ENCODE assay signal across 9 mouse cellular contexts in the genomic region with DNA sequence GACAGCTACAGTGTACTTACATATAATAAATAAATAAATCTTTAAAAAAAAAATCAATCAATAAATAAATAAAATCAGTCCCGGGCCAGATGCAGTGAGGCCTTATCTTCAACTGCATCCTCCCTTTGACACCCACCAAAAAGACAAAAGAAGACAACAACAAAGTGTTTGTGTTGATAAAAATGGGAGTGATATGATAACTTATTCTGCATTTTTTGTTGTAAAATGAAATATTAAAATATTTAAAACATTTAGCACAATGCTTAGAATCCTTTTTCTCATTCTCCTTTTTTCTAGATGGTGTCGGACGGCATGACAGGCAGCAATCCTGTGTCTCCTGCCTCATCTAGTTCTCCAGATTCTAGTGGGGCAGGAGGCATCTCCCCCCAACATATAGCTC. TPM values are rescaled to one million over a fixed set of nuclear protein-coding genes. Genes with fewer than 3 reads are reported as not detected.
DNase-seq lines count a peak whose midpoint lies in the region; ATAC-seq and TF ChIP-seq lines count a peak whose summit lies in the region.
"Had no signal": no experiment of that assay in that cellular context is flagged by ENCODE, and none has a peak within 500 bp of the region (broad histone marks: within the 10 kb centered on the region; RNA-seq: fewer than 3 reads in every experiment).

Gene Gm42715, plus strand, starts transcription at position 301 of the 400 bp plus-strand sequence.

- no peak within 1 kb of the TSS for H3K4me3 ChIP-seq in kidney, embryonic 15.5 days (replicated peaks)
- H3K4me3 ChIP-seq in embryonic fibroblast, embryonic 13.5 days (ENCODE audit: insufficient read depth, low read length), result no peak within 1 kb of the TSS
- no peak within 1 kb of the TSS for H3K4me3 ChIP-seq in limb, embryonic 13.5 days
- H3K4me3 ChIP-seq: heart, embryonic 13.5 days had no signal

- H3K9me3 ChIP-seq in kidney, embryonic 15.5 days (replicated peaks), result no peaks in the 10 kb centered on the region
- H3K9me3 ChIP-seq in limb, embryonic 13.5 days, result no peaks in the 10 kb centered on the region
- H3K9me3 ChIP-seq: heart, embryonic 13.5 days had no signal

- no peak within 1 kb of the TSS for H3K4me2 ChIP-seq in kidney, embryonic 15.5 days
- no peak within 1 kb of the TSS for H3K4me2 ChIP-seq in limb, embryonic 13.5 days (replicated peaks)
- H3K4me2 ChIP-seq: heart, embryonic 13.5 days had no signal

- no peak for TF ChIP-seq POLR2A in embryonic fibroblast, embryonic 13.5 days (IDR thresholded peaks at IDR 0.05; ENCODE audit: low read depth, low read length)

- no peak for ATAC-seq in kidney, embryonic 15.5 days (replicated peaks; ENCODE audit: low FRiP score)
- no peak for ATAC-seq in Patski
- ATAC-seq in limb, embryonic 13.5 days (ENCODE audit: low FRiP score, low read depth), result no peak
- ATAC-seq in monocyte, adult 5-6 weeks (replicated peaks; ENCODE audit: insufficient number of reproducible peaks, low FRiP score, low TSS enrichment, poor library complexity, severe bottlenecking), result no peak

- TF ChIP-seq CTCF in Patski (IDR thresholded peaks at IDR 0.05), result no peak
- TF ChIP-seq CTCF in embryonic fibroblast, embryonic 13.5 days (IDR thresholded peaks at IDR 0.05; ENCODE audit: borderline replicate concordance, insufficient read depth, low read length), result no peak

- H3K27ac ChIP-seq in kidney, embryonic 15.5 days, result no peak within 1 kb of the TSS
- H3K27ac ChIP-seq in embryonic fibroblast, embryonic 13.5 days (ENCODE audit: insufficient read depth, low read length), result no peak within 1 kb of the TSS
- H3K27ac ChIP-seq in limb, embryonic 13.5 days, result no peak within 1 kb of the TSS
- H3K27ac ChIP-seq: heart, embryonic 13.5 days had no signal

- no peak for DNase-seq in kidney, adult 11 months
- DNase-seq in Patski (ENCODE audit: low read depth, low spot score), result no peak
- no peak for DNase-seq in layer of hippocampus, adult 9-11 months
- no peak for DNase-seq in left cerebral cortex, adult 11 months (ENCODE audit: low spot score)

- POLR2A ChIA-PET in Patski (lab: Charles Lee), result interaction anchor here (0.6 kb wide), 1 partner anchor 310 kb away, joined by 3 read pairs; no protein-coding TSS in a partner anchor

- H3K36me3 ChIP-seq in kidney, embryonic 15.5 days, result peaks cover 94% of the 10 kb centered on the region
- peaks cover 88% of the 10 kb centered on the region for H3K36me3 ChIP-seq in limb, embryonic 13.5 days

- no peaks in the 10 kb centered on the region for H3K4me1 ChIP-seq in kidney, embryonic 15.5 days
- no peaks in the 10 kb centered on the region; the same call in 1 of the 2 replicates for H3K4me1 ChIP-seq in embryonic fibroblast, embryonic 13.5 days (ENCODE audit: control insufficient read depth, insufficient read depth, low read length)
- no peaks in the 10 kb centered on the region for H3K4me1 ChIP-seq in limb, embryonic 13.5 days
- H3K4me1 ChIP-seq: heart, embryonic 13.5 days had no signal

- 97% methylated on average over 3 of the region's 3 CpGs for WGBS in kidney, embryonic 15.5 days
- WGBS in limb, embryonic 13.5 days, result 94% methylated on average over 3 of the region's 3 CpGs

- H3K27me3 ChIP-seq in kidney, embryonic 15.5 days, result no peaks in the 10 kb centered on the region
- no peaks in the 10 kb centered on the region for H3K27me3 ChIP-seq in Patski
- no peaks in the 10 kb centered on the region for H3K27me3 ChIP-seq in limb, embryonic 13.5 days
- H3K27me3 ChIP-seq: heart, embryonic 13.5 days had no signal

- CTCF ChIA-PET in Patski (lab: Charles Lee), result no interaction called here

- H3K9ac ChIP-seq in kidney, embryonic 15.5 days, result no peak within 1 kb of the TSS
- no peak within 1 kb of the TSS for H3K9ac ChIP-seq in limb, embryonic 13.5 days
- H3K9ac ChIP-seq: heart, embryonic 13.5 days had no signal

- in situ Hi-C loops in Patski (cut with MboI; ENCODE audit: low pct_unique_long_range_greater_than_20kb), result no loop called here

RNA-seq across cellular contexts. Expression of gene Gm42715, which starts in this region (rescaled TPM):
- 18.7 and 19.4 TPM in 2 replicates for polyA plus RNA-seq in kidney, embryonic 15.5 days (2015; fragmentation: Nextera tagmentation; extraction: Ambion mirVana)
- polyA plus RNA-seq in Patski (2021), result 21.1 TPM
- polyA plus RNA-seq in embryonic fibroblast, embryonic 13.5 days (2011; ENCODE audit: insufficient read length, low read depth, missing spikeins), result 10.3 and 12.0 TPM in 2 replicates
- polyA plus RNA-seq in limb, embryonic 13.5 days (2015; fragmentation: Nextera tagmentation; extraction: Ambion mirVana), result 18.3 and 18.9 TPM in 2 replicates
- 2.3 to 18.1 TPM (median 5.0 TPM) in 3 replicates for total RNA-seq in monocyte, adult 5-6 weeks (2017)
